Mouse (Mus musculus) bone marrow, adult 2 months (tissue): Measurements from ENCODE around the gene 1110051M20Rik.

ENCODE experiments used
- CTCF ChIP-seq: fragments of 200-500 bp; IDR thresholded peaks from 2 replicates; pipeline ENCODE4 v1.5.1; 2011; ENCODE audit warnings: low read length, control low read depth; ENCODE audit not compliant: control insufficient read depth, insufficient read depth
- POLR2A ChIP-seq: fragments of 200-500 bp; IDR thresholded peaks from 2 replicates; pipeline ENCODE4 v1.6.1; 2011; ENCODE audit warnings: low read depth, mild to moderate bottlenecking, control low read depth, low read length, borderline replicate concordance; ENCODE audit not compliant: control insufficient read depth

GRCm38 (mm10) chr2:91285885-91286505 is 158.5 kb downstream of the 1110051M20Rik start:
- TF ChIP-seq POLR2A (no peak), CTCF (peak; percentile 92)
